Mouse (Mus musculus): ENCODE data around the gene Nf1. TPM values are rescaled to one million over a fixed set of nuclear protein-coding genes. Genes with fewer than 3 reads are reported as not detected.

Nf1 gene
- polyA plus RNA-seq, 1 experiment from 2014 or later, result 6.6 TPM

DNA sequence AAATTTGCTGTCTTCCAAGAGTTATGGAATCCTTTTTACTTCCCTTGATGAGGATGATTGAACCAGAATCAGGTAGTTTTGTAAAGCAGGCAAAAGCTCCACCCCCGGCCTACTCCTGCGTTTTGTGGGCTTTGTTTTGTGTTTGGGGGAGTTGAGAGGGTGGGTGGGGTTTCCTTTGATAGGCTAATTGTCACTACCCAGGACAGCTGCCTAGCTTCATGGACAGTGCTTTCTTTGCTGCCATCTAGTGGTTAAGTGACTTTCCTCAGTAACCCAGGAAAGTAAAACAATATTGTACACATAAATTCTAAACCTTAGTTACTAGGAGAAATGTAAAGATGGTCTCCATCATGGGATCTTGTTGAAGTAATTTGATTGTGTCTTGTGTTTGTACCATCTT, 88.1 kb downstream of the Nf1 start:
- no peak for ATAC-seq (ENCODE audit: low FRiP score, low TSS enrichment)
- Histone ChIP-seq H3K27ac (ENCODE audit: low read length) (no peak overlapping the region), H3K9me3 (ENCODE audit: low read length) (no peaks in the 10 kb centered on the region), H3K27me3 (ENCODE audit: insufficient read depth, low read length) (no peaks in the 10 kb centered on the region), H3K9ac (replicated peaks; ENCODE audit: low read length) (no peak overlapping the region), H3K4me1 (ENCODE audit: insufficient read depth, low read length) (no peaks in the 10 kb centered on the region), H3K4me2 (replicated peaks; ENCODE audit: low read depth, low read length) (no peak overlapping the region), H3K36me3 (ENCODE audit: insufficient read depth, low read length) (peaks cover 10% of the 10 kb centered on the region; the same call in 1 of the 2 replicates), H3K4me3 (ENCODE audit: low read length) (no peak overlapping the region)
- 0% methylated on average over 2 of the region's 2 CpGs for WGBS

DNA sequence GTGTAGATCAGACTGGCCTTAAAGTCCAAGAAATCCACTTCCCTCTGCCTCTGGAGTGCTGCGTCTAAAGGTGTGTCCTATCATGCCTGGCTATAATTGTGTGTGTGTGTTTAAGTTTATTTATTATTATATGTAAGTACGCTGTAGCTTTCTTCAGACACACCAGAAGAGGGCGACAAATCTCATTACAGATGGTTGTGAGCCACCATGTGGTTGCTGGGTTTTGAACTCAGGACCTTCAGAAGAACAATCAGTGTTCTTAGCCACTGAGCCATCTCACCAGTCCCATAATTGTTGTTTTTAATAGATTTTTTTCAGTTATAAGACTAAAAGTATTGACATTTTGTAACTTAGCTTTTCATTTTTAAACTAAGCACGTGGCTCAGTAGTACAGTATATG, 95.8 kb downstream of the Nf1 start:
- H3K4me2 ChIP-seq (replicated peaks; ENCODE audit: low read depth, low read length), result no peak overlapping the region
- peaks cover 20% of the 10 kb centered on the region for H3K36me3 ChIP-seq (ENCODE audit: insufficient read depth, low read length)
- no peak overlapping the region for H3K4me3 ChIP-seq (ENCODE audit: low read length)
- no peaks in the 10 kb centered on the region for H3K9me3 ChIP-seq (ENCODE audit: low read length)
- no peaks in the 10 kb centered on the region for H3K4me1 ChIP-seq (ENCODE audit: insufficient read depth, low read length)
- 93% methylated on average over 4 of the region's 4 CpGs for WGBS
- ATAC-seq (ENCODE audit: low FRiP score, low TSS enrichment), result no peak
- no peak overlapping the region for H3K9ac ChIP-seq (replicated peaks; ENCODE audit: low read length)
- H3K27ac ChIP-seq (ENCODE audit: low read length), result no peak overlapping the region
- no peaks in the 10 kb centered on the region for H3K27me3 ChIP-seq (ENCODE audit: insufficient read depth, low read length)

GRCm38 (mm10) chr11:79448361-79448760, 108.9 kb downstream of the Nf1 start:
- Histone ChIP-seq H3K4me1 (ENCODE audit: insufficient read depth, low read length) (no peaks in the 10 kb centered on the region), H3K27ac (ENCODE audit: low read length) (no peak overlapping the region), H3K27me3 (ENCODE audit: insufficient read depth, low read length) (no peaks in the 10 kb centered on the region), H3K9ac (replicated peaks; ENCODE audit: low read length) (no peak overlapping the region), H3K4me2 (replicated peaks; ENCODE audit: low read depth, low read length) (no peak overlapping the region), H3K36me3 (ENCODE audit: insufficient read depth, low read length) (peaks cover 30% of the 10 kb centered on the region), H3K9me3 (ENCODE audit: low read length) (no peaks in the 10 kb centered on the region), H3K4me3 (ENCODE audit: low read length) (no peak overlapping the region)
- no peak for ATAC-seq (ENCODE audit: low FRiP score, low TSS enrichment)

- no peaks in the 10 kb centered on the region for H3K27me3 ChIP-seq (ENCODE audit: insufficient read depth, low read length)
- H3K36me3 ChIP-seq (ENCODE audit: insufficient read depth, low read length), result peaks cover 33% of the 10 kb centered on the region; the same call in 1 of the 2 replicates
- no peak for ATAC-seq (ENCODE audit: low FRiP score, low TSS enrichment)
Observed at GRCm38 (mm10) chr11:79452966-79453365, 113.5 kb downstream of the Nf1 start.

GRCm38 (mm10) chr11:79457928-79458327, 118.4 kb downstream of the Nf1 start:
- WGBS, result 91% methylated on average over 3 of the region's 3 CpGs
- no peak for ATAC-seq (ENCODE audit: low FRiP score, low TSS enrichment)
- Histone ChIP-seq H3K9me3 (ENCODE audit: low read length) (no peaks in the 10 kb centered on the region), H3K9ac (replicated peaks; ENCODE audit: low read length) (no peak overlapping the region), H3K36me3 (ENCODE audit: insufficient read depth, low read length) (peaks cover 30% of the 10 kb centered on the region), H3K27ac (ENCODE audit: low read length) (no peak overlapping the region), H3K4me1 (ENCODE audit: insufficient read depth, low read length) (no peaks in the 10 kb centered on the region), H3K27me3 (ENCODE audit: insufficient read depth, low read length) (no peaks in the 10 kb centered on the region), H3K4me3 (ENCODE audit: low read length) (no peak overlapping the region), H3K4me2 (replicated peaks; ENCODE audit: low read depth, low read length) (no peak overlapping the region)

More at GRCm38 (mm10) chr11:79452966-79453365, 113.5 kb downstream of the Nf1 start:
- H3K4me2 ChIP-seq (replicated peaks; ENCODE audit: low read depth, low read length), result no peak overlapping the region
- H3K9me3 ChIP-seq (ENCODE audit: low read length), result no peaks in the 10 kb centered on the region
- H3K4me3 ChIP-seq (ENCODE audit: low read length), result no peak overlapping the region
- H3K9ac ChIP-seq (replicated peaks; ENCODE audit: low read length), result no peak overlapping the region
- H3K27ac ChIP-seq (ENCODE audit: low read length), result no peak overlapping the region
- no peaks in the 10 kb centered on the region for H3K4me1 ChIP-seq (ENCODE audit: insufficient read depth, low read length)

DNA sequence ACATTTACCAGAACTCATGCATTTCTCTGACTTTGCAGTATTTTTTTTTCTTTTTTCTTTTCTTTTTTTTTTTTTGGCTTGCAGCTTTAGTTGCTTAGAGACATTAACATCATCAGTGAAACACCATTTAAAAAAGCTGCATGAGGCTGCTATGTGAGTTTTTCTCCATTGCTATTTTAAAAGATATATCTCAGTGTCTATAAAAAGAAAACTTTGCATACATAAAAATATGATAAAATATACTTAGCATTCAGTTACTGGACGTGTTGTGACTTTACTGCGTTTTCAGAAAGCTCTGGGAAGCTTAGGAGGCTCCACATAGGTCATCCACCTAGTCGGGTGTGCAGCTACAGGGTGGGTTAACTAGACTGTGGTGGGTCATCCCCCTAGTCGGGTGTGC, 120.4 kb downstream of the Nf1 start:
- no peak overlapping the region for H3K4me2 ChIP-seq (replicated peaks; ENCODE audit: low read depth, low read length)
- H3K27ac ChIP-seq (ENCODE audit: low read length), result no peak overlapping the region
- no peaks in the 10 kb centered on the region for H3K9me3 ChIP-seq (ENCODE audit: low read length)
- no peak overlapping the region for H3K9ac ChIP-seq (replicated peaks; ENCODE audit: low read length)
- no peaks in the 10 kb centered on the region for H3K4me1 ChIP-seq (ENCODE audit: insufficient read depth, low read length)
- ATAC-seq (ENCODE audit: low FRiP score, low TSS enrichment), result no peak
- no peaks in the 10 kb centered on the region for H3K27me3 ChIP-seq (ENCODE audit: insufficient read depth, low read length)
- peaks cover 22% of the 10 kb centered on the region for H3K36me3 ChIP-seq (ENCODE audit: insufficient read depth, low read length)
- 86% methylated on average over 4 of the region's 4 CpGs for WGBS
- no peak overlapping the region for H3K4me3 ChIP-seq (ENCODE audit: low read length)

DNA sequence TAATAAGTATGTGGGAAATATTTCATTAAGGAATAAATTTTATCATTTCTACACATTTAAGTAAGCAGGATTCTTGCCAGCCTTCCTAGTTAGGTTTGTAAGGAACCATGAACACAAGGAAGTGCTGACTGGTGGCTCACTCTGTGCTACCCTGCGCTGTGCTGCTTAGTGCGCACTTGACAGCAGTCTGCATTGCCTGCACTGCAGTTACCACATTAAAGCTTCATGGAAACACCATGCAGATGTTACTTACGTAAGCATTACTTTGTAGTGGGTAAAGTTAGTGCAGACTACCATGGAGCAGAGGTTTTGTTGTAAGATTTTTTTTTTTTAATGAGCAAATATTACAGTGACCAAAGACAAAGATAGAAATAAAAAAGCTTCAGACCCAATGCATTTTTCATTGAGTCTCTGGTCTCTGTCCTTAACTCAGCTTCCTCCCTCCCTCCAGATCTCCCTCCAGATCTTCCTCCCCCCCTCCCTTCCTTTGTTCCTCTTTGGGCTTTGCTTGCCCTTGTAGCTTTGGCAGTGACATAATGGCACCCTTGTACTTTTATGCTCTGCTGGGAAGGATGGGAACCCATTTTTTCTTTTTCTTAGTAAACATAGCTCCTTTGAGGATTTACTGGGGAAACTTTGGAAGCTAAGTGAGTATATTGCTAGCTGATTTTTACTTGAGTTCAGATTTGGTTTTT, 121.4 kb downstream of the Nf1 start:
- H3K27ac ChIP-seq (ENCODE audit: low read length), result no peak overlapping the region
- no peak overlapping the region for H3K9ac ChIP-seq (replicated peaks; ENCODE audit: low read length)
- no peak for ATAC-seq (ENCODE audit: low FRiP score, low TSS enrichment)
- no peak overlapping the region for H3K4me2 ChIP-seq (replicated peaks; ENCODE audit: low read depth, low read length)
- H3K4me1 ChIP-seq (ENCODE audit: insufficient read depth, low read length), result no peaks in the 10 kb centered on the region
- no peak overlapping the region for H3K4me3 ChIP-seq (ENCODE audit: low read length)
- H3K36me3 ChIP-seq (ENCODE audit: insufficient read depth, low read length), result peaks cover 22% of the 10 kb centered on the region
- H3K27me3 ChIP-seq (ENCODE audit: insufficient read depth, low read length), result no peaks in the 10 kb centered on the region
- 98% methylated on average over 3 of the region's 3 CpGs for WGBS
- H3K9me3 ChIP-seq (ENCODE audit: low read length), result no peaks in the 10 kb centered on the region

DNA sequence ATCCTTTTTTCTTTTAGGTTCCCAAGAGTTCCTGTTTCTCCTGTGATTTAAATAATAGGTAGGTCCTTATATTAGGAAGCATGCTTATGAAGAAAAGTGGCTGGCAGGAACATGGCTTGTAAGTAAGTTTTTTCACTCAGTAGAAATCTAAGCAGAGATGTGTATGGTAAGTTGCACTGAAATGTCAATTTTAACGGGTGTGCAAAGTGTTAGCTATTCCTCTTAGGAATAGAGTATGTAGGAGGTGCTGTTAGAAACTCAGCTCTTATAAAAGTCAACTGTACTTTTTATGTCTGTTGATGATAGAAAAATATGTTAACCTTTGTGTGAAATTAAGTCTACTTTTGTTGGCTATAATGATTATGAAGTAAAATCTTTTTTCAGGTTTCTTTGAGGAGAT, 128.6 kb downstream of the Nf1 start:
- Histone ChIP-seq H3K9ac (replicated peaks; ENCODE audit: low read length) (no peak overlapping the region), H3K9me3 (ENCODE audit: low read length) (no peaks in the 10 kb centered on the region), H3K27me3 (ENCODE audit: insufficient read depth, low read length) (no peaks in the 10 kb centered on the region), H3K4me2 (replicated peaks; ENCODE audit: low read depth, low read length) (no peak overlapping the region), H3K27ac (ENCODE audit: low read length) (no peak overlapping the region), H3K4me1 (ENCODE audit: insufficient read depth, low read length) (no peaks in the 10 kb centered on the region), H3K4me3 (ENCODE audit: low read length) (no peak overlapping the region), H3K36me3 (ENCODE audit: insufficient read depth, low read length) (peaks cover 32% of the 10 kb centered on the region)
- no peak for ATAC-seq (ENCODE audit: low FRiP score, low TSS enrichment)
- WGBS, result 53% methylated on average over 1 of the region's 1 CpGs

GRCm38 (mm10) chr11:79483392-79483791, 143.9 kb downstream of the Nf1 start:
- no peak for ATAC-seq (ENCODE audit: low FRiP score, low TSS enrichment)
- Histone ChIP-seq H3K9me3 (ENCODE audit: low read length) (no peaks in the 10 kb centered on the region), H3K4me3 (ENCODE audit: low read length) (no peak overlapping the region), H3K27me3 (ENCODE audit: insufficient read depth, low read length) (no peaks in the 10 kb centered on the region), H3K36me3 (ENCODE audit: insufficient read depth, low read length) (peaks cover 7% of the 10 kb centered on the region), H3K27ac (ENCODE audit: low read length) (no peak overlapping the region), H3K4me1 (ENCODE audit: insufficient read depth, low read length) (no peaks in the 10 kb centered on the region), H3K9ac (replicated peaks; ENCODE audit: low read length) (no peak overlapping the region), H3K4me2 (replicated peaks; ENCODE audit: low read depth, low read length) (no peak overlapping the region)
- WGBS, result 90% methylated on average over 6 of the region's 6 CpGs

DNA sequence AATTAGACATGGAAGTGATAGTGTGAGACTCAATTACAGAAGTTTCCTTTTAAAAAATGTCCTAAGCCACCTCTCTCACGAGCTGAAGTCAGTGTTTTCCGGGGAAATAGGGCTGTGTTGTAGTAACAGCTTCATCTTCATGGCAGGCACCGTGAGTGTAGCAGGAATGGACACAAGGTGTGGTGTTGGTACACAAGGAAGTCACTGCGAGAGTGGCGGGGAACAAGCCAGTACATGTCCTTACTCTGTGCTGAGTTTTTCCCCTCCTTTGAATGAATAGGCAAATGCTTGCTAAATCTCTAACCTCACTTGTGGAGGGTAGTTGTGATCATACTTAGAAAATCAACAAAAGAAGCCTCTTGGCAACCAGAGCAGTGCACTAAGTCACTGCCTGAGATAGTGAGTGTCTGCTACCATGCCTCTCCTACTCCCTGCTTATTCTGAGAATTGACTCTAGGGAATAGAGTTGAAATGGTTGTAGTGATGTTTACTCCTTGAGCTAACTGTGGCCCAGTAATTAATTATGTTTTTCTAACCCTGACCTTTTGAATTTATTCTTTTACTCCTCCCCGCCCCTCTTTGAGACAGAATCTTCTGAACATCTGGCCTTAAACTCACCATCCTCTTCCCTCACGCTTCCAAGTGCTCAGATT, 144.5 kb downstream of the Nf1 start:
- no peak for ATAC-seq (ENCODE audit: low FRiP score, low TSS enrichment)
- Histone ChIP-seq H3K4me1 (ENCODE audit: insufficient read depth, low read length) (no peaks in the 10 kb centered on the region), H3K9ac (replicated peaks; ENCODE audit: low read length) (no peak overlapping the region), H3K27me3 (ENCODE audit: insufficient read depth, low read length) (no peaks in the 10 kb centered on the region), H3K4me2 (replicated peaks; ENCODE audit: low read depth, low read length) (no peak overlapping the region), H3K27ac (ENCODE audit: low read length) (no peak overlapping the region), H3K9me3 (ENCODE audit: low read length) (no peaks in the 10 kb centered on the region), H3K36me3 (ENCODE audit: insufficient read depth, low read length) (peaks cover 7% of the 10 kb centered on the region), H3K4me3 (ENCODE audit: low read length) (no peak overlapping the region)
- 65% methylated on average over 7 of the region's 7 CpGs for WGBS
